Mouse (Mus musculus) embryo, embryonic 10.5 days (tissue): ENCODE results near the gene Cotl1.
A peak's percentile ranks its signal among the peaks of the same experiment; 100 is the strongest.

ENCODE experiments used
- DNase-seq: peaks from one replicate; pipeline ENCODE4 v3.0.0-alpha.2; 2015; ENCODE audit warnings: low spot score

Cotl1 gene

DNA sequence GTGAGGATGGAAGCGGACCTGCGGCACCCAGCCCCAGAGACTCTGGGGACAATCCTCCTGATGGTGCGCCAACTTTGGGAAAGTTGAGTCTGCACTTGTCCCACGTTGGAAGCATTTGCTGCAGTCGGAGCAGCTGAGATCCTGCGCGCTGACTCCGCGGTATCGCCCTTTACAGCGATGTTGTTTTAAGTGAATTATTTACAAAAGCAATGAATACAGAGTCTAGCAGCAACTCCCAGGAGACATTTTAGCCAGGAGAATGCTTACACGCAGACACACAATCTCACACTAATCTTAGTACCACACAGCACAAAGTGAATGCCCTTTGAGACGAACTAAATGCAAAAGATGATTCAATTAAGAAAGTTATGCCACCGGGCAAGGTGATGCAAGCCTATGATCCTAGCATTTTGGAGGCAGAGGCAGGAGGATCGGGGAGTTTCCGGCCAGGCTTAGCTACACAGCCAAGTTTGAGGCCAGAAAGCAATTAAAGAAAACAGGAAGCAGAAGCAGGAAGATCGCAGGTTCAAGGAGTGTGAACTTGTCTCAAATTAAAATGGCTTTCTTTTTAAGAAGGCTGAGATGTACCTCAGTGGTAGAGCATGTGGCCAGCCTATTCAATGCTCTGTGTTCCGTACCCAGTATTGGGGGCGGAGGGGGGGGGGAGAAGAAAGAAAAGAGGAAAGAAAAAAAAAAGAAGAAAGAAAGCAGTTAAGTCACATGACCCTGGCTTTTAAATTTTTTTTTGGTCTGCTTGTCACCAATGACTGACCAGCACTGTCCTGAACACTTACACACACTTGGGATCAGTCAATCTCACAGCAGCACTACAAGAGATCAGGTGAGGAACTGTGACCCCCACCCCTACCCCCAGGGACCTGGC, 2.0 kb downstream of the Cotl1 start:
- DNase-seq, result no peak

DNA sequence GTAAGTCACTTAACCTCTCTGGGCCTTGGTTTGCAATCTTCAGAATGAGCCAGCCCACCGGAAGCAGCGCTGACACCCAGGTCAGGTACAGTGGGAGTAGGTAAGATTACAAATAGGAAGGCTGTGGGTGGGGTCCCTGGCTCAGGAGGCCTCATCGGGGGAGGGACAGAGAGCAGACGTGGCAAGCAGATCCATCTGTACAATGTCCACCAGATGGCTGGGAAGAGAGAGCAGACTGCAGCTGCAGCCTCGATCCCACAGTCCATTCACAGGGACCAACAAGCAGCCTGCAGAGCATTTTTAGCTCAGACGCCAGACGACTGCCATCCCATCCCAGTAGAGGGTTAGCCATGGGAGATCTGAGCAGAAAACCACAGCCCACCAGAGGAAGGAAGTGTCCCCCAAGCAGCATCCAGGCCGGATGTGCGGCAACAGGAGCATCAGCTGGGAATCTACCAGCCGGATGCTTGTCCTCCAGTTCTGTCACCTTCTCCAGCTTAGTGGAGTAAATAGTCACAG, 2.7 kb downstream of the Cotl1 start:
- DNase-seq, result no peak

DNA sequence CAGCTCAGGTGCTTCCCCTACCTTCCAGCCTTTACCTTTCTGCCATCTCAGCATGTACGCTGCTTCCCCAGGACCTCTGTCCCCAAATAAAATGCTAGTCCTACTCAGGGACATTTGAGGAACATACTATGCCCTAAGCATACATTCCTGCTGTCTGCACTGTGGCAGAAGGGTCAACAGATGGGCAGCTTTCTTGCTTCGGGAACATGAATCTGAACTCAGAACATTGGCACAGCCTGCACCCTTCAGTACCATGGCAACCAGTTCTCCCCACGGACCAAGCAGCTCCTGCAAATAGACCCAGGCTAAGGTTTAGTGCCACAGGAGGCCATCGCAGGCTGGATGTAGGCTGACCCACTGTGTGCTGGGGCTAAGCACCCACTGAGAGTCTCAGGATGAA, 3.5 kb downstream of the Cotl1 start:
- no peak for DNase-seq

DNA sequence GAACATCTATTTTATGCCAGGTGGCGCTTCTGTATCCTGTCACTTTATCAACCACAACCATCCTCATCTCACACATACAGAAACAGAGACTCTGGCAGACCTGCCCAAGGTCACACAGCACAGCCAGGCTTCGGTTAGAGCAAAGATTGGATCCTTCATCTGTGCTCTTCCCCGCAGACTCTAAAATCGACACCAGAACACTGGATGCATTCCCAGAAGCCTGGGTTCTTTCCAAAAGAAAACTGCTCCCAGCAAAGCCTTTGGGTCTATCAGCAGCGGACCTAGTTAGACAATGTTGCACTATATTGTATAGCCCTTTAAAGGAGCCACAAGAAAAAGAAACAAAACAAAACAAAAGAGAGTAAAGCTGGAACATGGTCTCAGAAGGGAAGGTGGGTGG, 5.1 kb downstream of the Cotl1 start:
- DNase-seq, result no peak

DNA sequence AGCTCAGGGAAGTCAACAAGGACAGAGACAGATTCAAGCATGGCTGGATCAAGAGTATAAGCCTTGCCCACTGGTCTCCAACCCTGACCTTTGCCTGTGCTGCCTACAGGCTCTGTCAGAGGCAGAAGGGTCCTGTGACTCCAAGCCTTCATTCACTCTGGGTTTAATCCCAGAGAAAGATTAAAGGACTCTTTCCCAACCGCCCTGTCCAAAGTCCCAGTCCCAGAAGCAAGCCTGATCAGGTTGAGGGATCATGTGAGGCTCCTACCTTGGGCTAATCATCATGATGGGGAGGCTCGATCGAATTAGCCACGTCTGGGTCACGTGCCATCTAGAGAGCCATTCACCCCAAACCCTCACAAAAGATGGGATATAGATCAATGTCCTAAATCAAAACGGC, 5.7 kb downstream of the Cotl1 start:
- DNase-seq, result no peak

DNA sequence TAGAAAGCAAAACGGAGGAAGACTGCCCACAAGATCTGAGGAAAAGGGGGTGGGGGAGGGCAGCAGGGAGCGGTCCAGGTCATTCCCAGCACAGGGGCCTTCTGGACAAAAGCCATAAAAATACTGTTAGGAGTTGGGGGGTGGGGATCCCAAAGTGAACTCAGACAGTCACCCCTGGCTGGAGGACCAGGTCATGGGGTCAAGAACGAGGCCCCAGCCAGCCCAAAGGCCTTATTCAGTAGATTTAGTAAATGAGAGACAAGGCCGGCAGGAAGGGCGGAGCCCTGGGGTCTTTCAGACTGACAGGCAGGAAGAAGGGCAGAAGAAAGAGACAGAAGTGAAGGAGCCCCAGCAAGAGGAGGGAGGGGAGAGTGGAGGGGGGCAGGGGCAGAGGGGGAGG, 7.4 kb downstream of the Cotl1 start:
- DNase-seq, result peak; percentile 84

DNA sequence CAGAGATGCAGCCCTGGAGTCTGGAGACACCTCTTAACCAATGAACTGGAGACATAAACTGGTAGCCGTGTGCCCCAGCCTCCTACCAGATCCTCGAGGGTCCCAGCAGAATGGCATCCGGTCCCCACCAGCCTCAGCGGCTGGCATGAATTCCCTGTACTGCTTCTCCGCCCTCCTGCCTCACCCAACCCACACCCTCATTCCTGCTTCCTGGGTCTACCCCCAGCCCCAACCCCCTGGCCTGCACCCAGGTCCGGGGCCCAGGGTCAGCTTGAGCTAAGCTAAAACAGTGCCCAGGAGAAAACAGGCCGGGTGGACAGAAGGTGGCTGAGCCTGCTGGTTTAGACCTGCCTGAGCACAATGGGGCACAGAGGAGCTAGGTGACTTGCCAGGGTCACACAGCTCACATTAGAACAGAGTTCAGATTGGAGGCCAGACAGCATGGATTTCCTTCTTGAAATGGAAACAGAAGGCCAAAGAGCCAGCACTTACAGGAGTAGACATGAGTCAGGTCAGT, 8.2 kb downstream of the Cotl1 start:
- no peak for DNase-seq

DNA sequence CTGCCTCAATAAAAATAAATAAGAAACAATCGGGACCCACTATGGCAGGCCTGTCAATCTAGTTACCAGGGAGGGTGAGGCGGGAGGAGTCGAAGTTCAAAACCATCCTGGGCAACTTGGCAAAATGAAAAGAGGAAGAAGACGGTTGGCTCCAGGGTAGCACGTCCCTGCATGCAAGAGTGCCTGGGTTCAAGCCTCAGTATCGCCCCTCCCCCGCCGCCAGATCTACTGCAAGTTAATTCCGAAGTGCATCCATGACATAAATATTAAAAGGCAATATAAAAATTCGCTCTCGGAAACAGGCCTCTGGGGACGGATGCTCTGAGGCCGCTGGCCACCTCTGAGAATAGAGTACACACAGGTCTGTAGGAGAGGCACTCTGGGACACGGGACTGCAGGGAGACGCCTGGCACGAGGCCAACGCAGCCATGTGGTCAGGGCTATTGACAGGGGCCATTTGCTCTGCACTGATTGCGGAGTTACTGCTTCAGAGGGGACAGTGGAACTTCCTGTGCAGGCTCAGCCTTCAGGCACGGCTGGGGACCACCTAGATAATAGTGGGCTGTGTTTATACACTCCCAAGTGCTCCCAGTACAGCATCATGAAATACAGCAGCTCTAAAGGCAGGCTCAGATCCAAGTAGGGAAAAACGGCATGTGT, 8.9 kb downstream of the Cotl1 start:
- DNase-seq, result peak; percentile 57

DNA sequence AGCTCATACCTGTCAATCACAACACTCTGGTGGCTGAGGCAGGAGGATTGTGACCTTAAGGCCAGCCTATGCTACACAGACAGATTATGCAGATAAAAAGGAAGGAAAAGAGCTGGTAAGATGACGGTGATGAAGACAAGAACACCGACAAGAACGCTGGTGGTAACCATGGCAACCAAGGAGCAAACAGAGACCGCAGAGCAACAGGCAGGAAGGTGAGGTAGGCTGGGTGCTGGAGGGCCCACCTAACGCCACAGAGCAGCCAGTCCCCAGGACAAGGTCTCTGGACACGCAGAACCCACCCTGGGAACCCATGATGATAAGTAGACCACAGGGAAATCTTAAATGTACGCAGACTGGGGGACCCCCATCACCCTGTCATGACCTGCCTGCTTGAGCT, 9.8 kb downstream of the Cotl1 start:
- DNase-seq, result peak; percentile 44

DNA sequence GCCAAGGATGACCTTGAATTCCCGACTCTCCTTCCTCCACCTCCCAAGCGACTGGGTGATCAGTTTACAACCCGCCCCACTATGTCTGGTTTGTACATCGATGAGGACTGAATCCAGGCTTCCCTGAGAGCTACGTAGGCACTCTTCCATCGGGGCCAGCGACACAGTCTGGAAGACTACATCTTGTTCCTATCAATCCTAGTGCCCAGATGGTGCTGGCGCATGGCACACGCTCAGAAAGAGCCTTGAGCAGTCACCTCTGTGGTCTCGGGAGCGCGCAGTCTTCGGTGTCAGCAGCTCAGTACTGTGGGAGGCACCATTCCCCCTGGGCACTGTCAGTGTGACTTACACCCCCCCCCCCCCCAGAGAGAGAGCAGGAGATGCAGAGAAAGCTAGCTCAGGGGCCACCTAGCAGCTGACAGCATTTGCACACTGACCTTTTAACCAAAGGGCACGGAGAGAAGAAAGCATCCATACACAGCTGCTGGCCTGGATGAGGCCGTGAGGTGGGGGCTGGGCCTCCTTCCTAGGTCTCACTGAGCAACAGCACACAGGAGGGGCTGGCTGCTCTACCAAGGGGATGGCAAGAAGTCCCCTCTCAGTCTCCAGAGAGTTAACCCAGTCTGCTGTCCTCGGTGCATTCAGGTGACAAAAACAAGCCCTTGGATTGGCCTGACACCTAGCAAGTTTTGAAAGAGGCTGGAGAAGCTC, 10.3 kb downstream of the Cotl1 start:
- DNase-seq, result peak; percentile 82

DNA sequence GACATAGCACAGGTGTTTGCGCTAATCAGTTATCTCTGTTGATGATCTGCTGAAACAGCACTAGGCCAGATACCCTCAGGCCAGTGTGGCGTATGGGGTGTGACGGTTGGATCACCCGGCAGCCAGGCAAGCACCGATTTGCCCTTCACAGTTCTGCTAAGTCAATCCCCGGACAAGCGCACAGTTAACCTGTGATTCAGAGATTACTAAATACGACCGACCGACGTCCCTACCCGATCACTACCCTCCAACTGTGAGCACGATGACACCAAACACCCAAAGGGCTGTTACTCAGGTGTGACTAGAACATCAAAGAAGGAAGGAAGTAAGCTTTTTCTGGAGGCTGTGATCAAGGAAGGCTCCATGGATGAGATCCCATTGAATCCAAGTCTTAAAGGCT, 10.9 kb downstream of the Cotl1 start:
- no peak for DNase-seq

DNA sequence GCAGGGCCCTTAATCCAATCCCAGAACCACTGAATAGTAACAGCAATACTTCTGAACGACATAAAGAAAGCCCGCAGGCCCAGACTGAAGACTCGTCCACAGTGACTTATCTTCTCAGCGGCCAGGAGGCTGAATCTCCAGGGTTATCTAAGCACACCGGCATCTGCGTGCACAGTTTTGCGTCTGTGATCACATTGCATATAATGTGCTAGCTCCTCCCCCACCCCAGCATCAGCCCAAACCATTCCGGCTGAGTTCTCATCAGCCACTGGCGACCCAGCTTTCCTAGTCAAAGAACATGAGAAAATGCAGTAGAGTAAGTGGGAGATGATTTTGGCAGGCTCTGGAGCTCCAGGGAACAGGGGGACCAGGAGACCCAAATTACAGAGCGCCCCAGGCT, 11.3 kb downstream of the Cotl1 start:
- DNase-seq, result no peak

DNA sequence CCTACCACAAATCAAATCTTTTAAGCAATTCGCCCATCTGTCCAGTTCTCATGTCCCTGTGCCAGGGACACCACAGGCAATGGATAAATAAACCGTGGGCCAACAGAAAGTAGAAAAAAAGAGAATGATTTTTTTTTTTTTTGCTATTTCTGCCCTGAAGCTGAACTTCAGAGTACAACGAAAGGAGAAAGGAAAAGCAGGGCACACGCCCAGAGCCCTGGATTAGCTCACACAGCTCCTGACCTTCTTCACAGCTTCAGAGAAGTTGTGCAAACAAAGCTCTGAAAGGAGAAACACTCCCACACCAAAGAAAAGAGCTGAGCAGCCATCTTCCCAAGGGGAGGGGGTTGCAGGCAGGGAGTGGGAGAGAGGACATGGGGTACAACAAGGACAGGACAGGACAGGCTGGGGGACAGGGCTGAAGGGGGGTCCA, 12.6 kb downstream of the Cotl1 start:
- DNase-seq, result no peak

DNA sequence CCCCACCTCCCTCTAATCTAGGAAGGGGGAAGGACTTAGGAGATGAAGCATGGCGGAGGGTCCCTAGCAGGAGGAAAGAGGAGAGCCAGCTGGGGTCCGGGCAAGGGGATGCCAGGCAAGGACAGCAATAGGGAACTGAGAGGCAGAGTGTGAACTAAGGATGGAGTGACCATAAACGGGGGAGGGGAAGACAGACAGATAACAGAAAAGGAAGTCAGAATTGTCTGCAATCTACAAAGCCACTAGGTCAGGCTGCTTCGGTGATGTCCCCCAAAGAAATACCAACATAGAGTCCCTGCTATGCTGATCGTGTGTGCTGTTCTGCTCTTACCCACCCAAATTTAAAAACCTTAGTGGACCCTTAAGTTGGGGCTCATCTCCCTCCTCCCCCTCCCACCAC, 13.4 kb downstream of the Cotl1 start:
- no peak for DNase-seq

DNA sequence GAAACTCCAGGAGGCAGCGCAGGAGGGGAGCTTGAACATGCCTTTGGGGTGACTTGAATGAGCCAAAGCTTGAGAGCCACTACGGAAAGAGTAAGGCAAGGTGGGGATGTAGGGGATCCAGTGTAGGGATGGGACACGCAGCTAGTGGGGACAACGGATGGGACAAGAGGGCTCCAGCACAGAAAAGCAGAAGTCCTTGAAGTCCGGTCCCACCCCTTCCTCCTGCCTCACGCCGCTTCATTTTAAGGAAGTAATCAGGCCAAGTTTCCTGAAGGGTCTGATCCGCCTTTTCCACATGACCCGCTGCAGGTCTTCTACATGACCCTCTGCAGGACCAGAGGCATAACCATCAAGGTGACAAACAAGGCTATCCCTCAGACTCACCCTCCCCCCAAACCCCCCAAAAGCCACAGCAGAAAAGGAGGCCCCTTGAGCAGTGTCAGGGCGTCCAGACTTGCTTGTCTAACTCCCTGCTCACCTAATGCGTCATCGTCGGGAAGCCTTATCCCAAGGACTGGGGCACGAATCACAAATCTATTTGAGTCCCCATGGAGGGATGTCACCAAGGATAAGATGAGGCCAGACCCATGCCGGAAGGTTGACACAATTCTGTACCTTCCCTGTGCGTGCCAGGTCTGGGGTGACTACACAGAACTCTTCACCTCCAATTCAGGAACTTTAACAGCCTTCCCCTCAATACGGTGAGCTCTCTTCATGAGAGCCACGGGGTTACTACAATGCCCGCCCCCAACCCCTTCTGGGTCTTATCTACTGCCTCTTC, 14.2 kb downstream of the Cotl1 start:
- DNase-seq, result no peak

DNA sequence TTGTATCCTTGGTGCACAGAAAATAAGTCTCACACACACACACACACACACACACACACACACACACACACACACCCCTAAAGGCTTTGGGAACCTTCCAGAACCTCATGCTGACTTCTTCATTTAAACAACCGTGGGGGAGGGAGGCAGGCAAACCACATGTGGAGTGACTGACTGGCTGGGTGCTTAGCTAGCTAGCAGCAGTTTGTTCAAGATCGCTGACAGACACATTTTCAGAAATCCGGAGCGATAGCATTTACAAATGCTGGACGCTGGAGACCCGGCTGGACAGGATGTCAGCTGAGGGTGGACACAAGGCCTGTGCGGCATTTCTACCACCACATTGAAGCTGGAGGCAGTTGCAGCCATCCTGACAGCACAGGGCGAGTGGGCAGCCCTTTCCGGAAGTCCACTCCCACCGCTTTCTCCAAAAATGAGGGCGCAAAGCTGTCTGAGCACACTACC, 15.5 kb downstream of the Cotl1 start:
- no peak for DNase-seq

DNA sequence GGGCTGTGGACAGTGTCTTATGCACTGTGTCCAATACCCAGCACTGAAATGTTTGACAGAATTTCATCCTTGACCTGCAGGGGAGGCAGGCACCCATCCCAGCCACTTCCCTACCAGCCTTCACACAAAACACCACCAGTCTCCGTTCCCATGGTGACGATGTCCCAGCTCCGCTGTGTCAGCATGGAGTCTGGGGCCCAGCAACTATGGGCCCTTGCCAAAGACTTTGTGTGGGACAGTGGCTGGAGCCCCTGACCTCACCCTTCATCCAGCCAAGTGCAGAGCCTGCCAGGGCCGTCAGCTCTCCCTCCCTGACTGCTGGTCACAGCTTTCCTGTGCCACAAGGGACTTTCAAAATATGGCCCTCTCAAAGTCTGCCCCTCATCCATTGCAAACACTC, 16.2 kb downstream of the Cotl1 start:
- no peak for DNase-seq

DNA sequence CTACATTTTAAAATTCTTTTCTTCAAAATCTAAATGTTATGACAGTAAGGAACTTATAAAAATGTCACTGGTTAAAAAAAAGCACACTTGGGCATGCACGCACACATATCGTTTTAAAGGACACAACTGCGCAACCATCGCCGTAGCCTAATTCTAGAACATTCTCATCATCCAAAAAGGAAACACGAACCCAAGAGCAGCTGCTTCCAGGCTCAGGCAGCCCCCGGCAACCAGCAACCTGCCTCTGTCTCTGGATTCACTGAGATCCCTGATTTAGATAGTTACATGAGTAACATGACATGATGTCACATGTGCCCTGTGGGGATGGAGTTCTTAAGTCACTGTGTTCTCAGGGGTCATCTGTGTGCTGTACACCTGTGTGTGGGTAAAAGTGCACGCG, 17.1 kb downstream of the Cotl1 start:
- DNase-seq, result no peak

DNA sequence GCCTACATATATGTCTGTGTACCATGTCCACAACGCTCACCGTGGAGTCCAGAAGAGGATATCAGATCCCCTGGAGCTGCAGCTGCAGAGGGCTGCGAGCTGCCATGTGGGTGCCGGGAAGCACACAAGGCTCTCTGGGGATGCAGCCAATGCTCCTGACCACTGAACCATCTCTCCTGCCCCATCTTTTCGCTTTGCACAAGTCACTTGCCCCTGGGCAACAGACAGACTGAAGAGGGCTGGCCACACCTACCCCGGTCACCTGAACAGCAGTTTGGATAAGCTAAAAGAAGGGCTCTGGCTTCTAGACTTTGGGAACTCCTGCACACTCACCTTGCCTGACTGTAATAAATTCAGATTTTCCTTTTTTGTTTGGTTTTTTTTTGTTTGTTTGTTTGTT, 18.7 kb downstream of the Cotl1 start:
- no peak for DNase-seq

DNA sequence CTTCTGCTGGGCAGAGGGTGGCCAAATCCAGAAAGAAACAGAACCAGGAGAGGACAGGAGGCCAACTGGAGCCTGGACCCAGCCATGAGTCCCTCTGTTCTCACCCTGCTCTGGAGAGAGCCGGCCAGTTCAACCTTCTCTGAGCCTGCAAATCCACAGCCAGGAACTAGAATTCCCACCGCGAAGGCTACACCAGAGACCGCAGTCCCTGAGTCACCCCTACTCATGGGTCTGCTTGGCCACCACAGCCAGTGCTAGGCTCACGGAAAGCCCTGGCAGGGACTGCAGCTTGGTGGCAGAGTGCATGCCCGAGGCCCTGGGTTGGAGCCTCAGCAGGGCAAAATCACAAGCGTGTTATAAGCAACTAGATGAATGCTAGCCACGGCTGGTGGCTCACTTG, 20.4 kb downstream of the Cotl1 start:
- no peak for DNase-seq

DNA sequence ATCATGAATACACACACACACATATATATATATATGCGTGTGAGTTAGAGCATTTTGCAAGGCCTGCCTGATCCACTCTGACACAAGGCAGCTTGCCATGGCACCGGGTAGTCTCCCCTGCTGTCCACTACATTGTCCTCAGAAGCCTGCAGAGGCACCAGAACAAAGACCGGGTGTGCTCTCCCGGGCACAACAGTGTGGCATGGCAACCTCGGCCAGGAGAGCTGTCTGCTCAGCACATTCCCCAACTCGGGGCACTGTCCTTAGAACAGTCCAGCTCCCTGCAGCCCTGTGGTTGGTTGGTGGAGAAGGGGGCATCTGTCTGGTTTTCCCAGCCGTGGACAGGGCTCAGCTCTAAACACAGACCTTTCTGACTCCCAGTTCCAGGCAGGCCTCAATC, 21.0 kb downstream of the Cotl1 start:
- DNase-seq, result no peak

DNA sequence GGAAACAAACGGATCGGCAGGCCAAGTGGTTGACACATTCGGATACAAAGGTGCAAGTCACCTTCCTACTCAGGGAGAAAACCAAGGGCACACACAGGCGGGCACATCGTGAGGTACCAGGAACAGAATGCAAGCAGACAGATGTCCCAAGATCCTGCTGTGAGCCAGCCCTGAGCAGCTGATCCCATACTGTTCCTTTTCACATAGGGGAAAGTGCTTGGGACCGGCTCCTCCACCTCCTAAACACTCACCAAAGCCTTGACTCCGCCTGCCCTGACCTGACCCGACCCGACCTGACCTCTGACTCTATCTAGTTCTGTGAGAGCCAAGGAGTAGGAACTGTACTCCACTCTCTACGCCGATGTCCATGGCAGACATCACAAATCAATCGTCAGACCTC, 22.9 kb downstream of the Cotl1 start:
- DNase-seq, result no peak
